ENCODE assay signal across 15 mouse cellular contexts in the genomic region with DNA sequence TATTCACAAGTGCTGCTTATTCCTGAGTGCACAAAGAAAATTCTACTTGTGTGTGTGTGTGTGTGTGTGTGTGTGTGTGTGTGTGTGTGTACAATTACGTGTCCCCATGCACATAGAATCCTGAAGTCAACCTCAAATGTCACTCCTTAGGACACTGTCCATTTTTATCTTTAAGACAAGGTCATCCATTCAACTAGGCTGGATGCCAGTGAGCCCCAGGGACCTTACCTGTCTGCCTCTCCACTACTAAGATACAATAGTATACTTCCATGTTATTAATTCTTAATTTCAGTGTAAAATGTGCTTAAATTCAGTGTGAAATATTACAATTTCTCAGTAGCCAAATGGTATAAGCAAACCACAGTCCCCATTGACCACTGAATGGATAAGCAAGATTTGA.
"Had no signal": no experiment of that assay in that cellular context is flagged by ENCODE, and none has a peak within 500 bp of the region (broad histone marks: within the 10 kb centered on the region; RNA-seq: fewer than 3 reads in every experiment).

No protein-coding gene starts in this region.

- H3K4me3 ChIP-seq: layer of hippocampus, adult 2 months; left cerebral cortex, adult 2 months; liver, embryonic 13.5 days; megakaryocyte, embryonic 14.5 days; midbrain, embryonic 10.5 days; neural tube, embryonic 12.5 days; neural tube, embryonic 15.5 days had no signal

- H3K9ac ChIP-seq: liver, embryonic 13.5 days; neural tube, embryonic 12.5 days; neural tube, embryonic 15.5 days had no signal

- H3K36me3 ChIP-seq: liver, embryonic 13.5 days; midbrain, embryonic 10.5 days; neural tube, embryonic 12.5 days; neural tube, embryonic 15.5 days had no signal

- H3K27ac ChIP-seq: kidney, postnatal 0 days; layer of hippocampus, adult 2 months; left cerebral cortex, adult 2 months; liver, embryonic 13.5 days; midbrain, embryonic 10.5 days; neural tube, embryonic 12.5 days; neural tube, embryonic 15.5 days; stomach, postnatal 0 days had no signal

- H3K27me3 ChIP-seq: liver, embryonic 13.5 days; megakaryocyte, embryonic 14.5 days; neural tube, embryonic 12.5 days; neural tube, embryonic 15.5 days had no signal

- H3K4me1 ChIP-seq: liver, embryonic 13.5 days; megakaryocyte, embryonic 14.5 days; neural tube, embryonic 12.5 days had no signal

- DNase-seq: liver, embryonic 13.5 days; lung, adult 2 months; right cerebral cortex, adult 18-20 months; right cerebral cortex, postnatal 14 days; thymus, adult 2 months; thymus, postnatal 14 days; thymus, postnatal 4 days had no signal

- H3K4me2 ChIP-seq: liver, embryonic 13.5 days; neural tube, embryonic 12.5 days; neural tube, embryonic 15.5 days had no signal

- H3K9me3 ChIP-seq: liver, embryonic 13.5 days; midbrain, embryonic 10.5 days; neural tube, embryonic 12.5 days; neural tube, embryonic 15.5 days had no signal
